Mouse (Mus musculus): Measurements from ENCODE around the gene Tcf7l1. TPM values are rescaled to one million over a fixed set of nuclear protein-coding genes. Genes with fewer than 3 reads are reported as not detected.
A peak's percentile ranks its signal among the peaks of the same experiment; 100 is the strongest.

Tcf7l1 gene
- total and polyA plus RNA-seq, 2 experiments from 2014 or later = 4.0 to 9.1 TPM

DNA sequence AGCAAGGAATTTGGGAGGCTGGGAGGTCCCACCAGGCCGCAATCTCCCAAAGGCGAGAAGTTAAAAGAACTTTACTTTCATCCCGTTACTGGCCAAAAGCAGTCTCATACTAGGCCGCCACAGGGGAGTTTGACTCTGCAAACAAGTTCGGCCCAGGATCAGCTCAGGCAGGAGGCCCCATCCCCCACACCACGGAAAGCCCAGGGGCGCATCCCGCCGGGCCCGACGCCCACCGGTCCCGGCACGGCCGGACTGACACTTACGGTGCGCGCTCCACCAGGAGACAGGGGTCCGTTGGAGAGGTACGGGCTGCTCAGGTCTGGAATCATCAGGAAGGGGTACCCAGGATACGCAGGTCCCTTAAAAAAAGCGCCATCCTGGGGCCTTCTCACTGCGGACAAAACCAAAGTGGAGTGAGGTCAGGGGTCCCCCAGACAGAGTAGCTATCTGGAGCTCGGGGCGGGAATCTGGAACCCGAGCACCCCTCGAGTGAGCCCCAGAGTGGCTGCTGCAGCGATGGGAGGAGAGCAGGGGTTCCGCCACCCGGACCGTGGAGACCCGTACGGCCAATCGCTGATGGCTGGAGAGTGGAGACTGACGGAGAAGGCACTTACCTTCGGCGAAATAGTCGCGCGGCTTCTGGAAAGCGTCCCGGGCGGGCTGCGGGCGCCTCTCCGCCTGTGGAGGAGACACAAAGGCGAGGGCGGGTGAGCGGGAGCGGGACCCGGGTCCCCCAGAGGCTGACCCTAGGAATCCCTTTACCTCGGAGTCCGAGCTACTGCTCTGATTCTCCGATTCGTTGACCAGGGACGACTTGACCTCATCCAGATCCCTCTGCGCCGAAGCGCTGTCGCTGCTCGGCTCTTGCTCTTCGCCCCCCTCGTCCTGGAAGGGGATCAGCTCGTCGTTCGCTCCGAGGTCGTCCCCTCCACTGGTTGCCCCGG lies 834 bp downstream of the Tcf7l1 start:
- DNase-seq (ENCODE audit: low spot score) = peak; percentile 51
- no peak for TF ChIP-seq CTCF (IDR thresholded peaks at IDR 0.05; ENCODE audit: low read depth)
- Histone ChIP-seq H3K9ac (replicated peaks; ENCODE audit: low read length) (peak overlapping the region; percentile 60), H3K36me3 (ENCODE audit: insufficient read depth, low read length) (no peaks in the 10 kb centered on the region), H3K27me3 (ENCODE audit: insufficient read depth, low read length) (no peaks in the 10 kb centered on the region), H3K4me3 (ENCODE audit: low read length) (peak overlapping the region; percentile 64), H3K27ac (peak overlapping the region; percentile 76), H3K4me2 (ENCODE audit: low read depth, low read length) (peak overlapping the region; percentile 96), H3K9me3 (ENCODE audit: low read length) (no peaks in the 10 kb centered on the region), H3K4me1 (ENCODE audit: insufficient read depth, low read length) (no peaks in the 10 kb centered on the region)
- under 1% methylated on average over 67 of the region's 69 CpGs for WGBS
- ATAC-seq = peak; percentile 13

DNA sequence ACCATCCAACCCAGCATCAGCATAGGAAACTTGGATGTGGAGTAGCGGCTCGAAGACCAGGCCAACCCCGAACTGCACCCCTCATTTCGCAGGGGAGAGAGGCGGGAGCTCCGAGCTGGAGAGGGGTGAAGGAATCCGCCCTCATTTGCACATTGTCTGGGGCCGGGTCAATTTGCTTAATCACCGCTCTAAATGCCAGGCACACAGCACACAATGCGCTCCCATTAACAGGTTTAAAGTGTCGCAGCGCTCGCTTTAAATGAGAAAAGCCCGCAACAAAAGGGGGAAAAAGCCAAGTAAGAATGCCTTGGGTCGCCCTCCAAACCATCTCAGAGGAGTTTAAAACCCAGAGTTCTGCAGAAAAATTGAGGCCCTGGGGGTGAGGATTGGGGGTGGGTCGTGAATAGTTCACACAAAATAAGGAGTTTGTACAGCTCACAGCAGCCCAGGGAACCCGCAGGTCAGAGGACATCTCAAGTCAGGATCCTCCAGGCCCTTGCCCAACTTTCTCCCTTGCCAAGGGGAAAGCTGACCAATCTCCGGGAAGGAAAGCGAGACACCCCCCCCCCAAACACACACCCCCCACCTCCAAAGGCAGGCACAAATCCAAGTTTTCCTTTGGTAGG lies 1.6 kb downstream of the Tcf7l1 start:
- DNase-seq (ENCODE audit: low spot score) (peak; percentile 27), ATAC-seq (no peak)
- TF ChIP-seq CTCF (IDR thresholded peaks at IDR 0.05; ENCODE audit: low read depth) = no peak
- no peaks in the 10 kb centered on the region for H3K27me3 ChIP-seq (ENCODE audit: insufficient read depth, low read length)
- H3K4me1 ChIP-seq (ENCODE audit: insufficient read depth, low read length) = no peaks in the 10 kb centered on the region
- H3K27ac ChIP-seq = peak overlapping the region; percentile 76
- no peaks in the 10 kb centered on the region for H3K9me3 ChIP-seq (ENCODE audit: low read length)
- H3K36me3 ChIP-seq (ENCODE audit: insufficient read depth, low read length) = no peaks in the 10 kb centered on the region
- H3K9ac ChIP-seq (replicated peaks; ENCODE audit: low read length) = peak overlapping the region; percentile 60
- peak overlapping the region; percentile 64 for H3K4me3 ChIP-seq (ENCODE audit: low read length)
- WGBS = 10% methylated on average over 19 of the region's 19 CpGs
- H3K4me2 ChIP-seq (ENCODE audit: low read depth, low read length) = peak overlapping the region; percentile 96

GRCm38 (mm10) chr6:72783780-72784179 lies 5.3 kb downstream of the Tcf7l1 start:
- Histone ChIP-seq H3K36me3 (ENCODE audit: insufficient read depth, low read length) (no peaks in the 10 kb centered on the region), H3K4me1 (ENCODE audit: insufficient read depth, low read length) (no peaks in the 10 kb centered on the region), H3K27me3 (ENCODE audit: insufficient read depth, low read length) (no peaks in the 10 kb centered on the region), H3K9me3 (ENCODE audit: low read length) (no peaks in the 10 kb centered on the region), H3K27ac (no peak overlapping the region), H3K9ac (replicated peaks; ENCODE audit: low read length) (no peak overlapping the region), H3K4me2 (ENCODE audit: low read depth, low read length) (no peak overlapping the region), H3K4me3 (ENCODE audit: low read length) (no peak overlapping the region)
- DNase-seq (ENCODE audit: low spot score) (no peak), ATAC-seq (no peak)
- WGBS = 87% methylated on average over 4 of the region's 4 CpGs
- TF ChIP-seq CTCF (IDR thresholded peaks at IDR 0.05; ENCODE audit: low read depth) = no peak

GRCm38 (mm10) chr6:72778779-72779776 lies 10.0 kb downstream of the Tcf7l1 start:
- H3K4me1 ChIP-seq (ENCODE audit: insufficient read depth, low read length) = no peaks in the 10 kb centered on the region
- no peaks in the 10 kb centered on the region for H3K36me3 ChIP-seq (ENCODE audit: insufficient read depth, low read length)
- no peaks in the 10 kb centered on the region for H3K27me3 ChIP-seq (ENCODE audit: insufficient read depth, low read length)
- no peak overlapping the region for H3K9ac ChIP-seq (replicated peaks; ENCODE audit: low read length)
- no peaks in the 10 kb centered on the region for H3K9me3 ChIP-seq (ENCODE audit: low read length)
- peak; percentile 23 for TF ChIP-seq CTCF (IDR thresholded peaks at IDR 0.05; ENCODE audit: low read depth)
- WGBS = 93% methylated on average over 15 of the region's 15 CpGs
- H3K4me2 ChIP-seq (ENCODE audit: low read depth, low read length) = no peak overlapping the region
- H3K4me3 ChIP-seq (ENCODE audit: low read length) = no peak overlapping the region
- ATAC-seq (no peak), DNase-seq (ENCODE audit: low spot score) (no peak)
- no peak overlapping the region for H3K27ac ChIP-seq

GRCm38 (mm10) chr6:72777212-72777611 lies 11.8 kb downstream of the Tcf7l1 start:
- H3K4me3 ChIP-seq (ENCODE audit: low read length) = no peak overlapping the region
- H3K9ac ChIP-seq (replicated peaks; ENCODE audit: low read length) = no peak overlapping the region
- H3K4me1 ChIP-seq (ENCODE audit: insufficient read depth, low read length) = no peaks in the 10 kb centered on the region
- H3K4me2 ChIP-seq (ENCODE audit: low read depth, low read length) = no peak overlapping the region
- WGBS = 97% methylated on average over 4 of the region's 4 CpGs
- H3K27ac ChIP-seq = no peak overlapping the region
- no peaks in the 10 kb centered on the region for H3K36me3 ChIP-seq (ENCODE audit: insufficient read depth, low read length)
- no peak for TF ChIP-seq CTCF (IDR thresholded peaks at IDR 0.05; ENCODE audit: low read depth)
- no peaks in the 10 kb centered on the region for H3K9me3 ChIP-seq (ENCODE audit: low read length)
- no peak for ATAC-seq
- no peak for DNase-seq (ENCODE audit: low spot score)
- no peaks in the 10 kb centered on the region for H3K27me3 ChIP-seq (ENCODE audit: insufficient read depth, low read length)

DNA sequence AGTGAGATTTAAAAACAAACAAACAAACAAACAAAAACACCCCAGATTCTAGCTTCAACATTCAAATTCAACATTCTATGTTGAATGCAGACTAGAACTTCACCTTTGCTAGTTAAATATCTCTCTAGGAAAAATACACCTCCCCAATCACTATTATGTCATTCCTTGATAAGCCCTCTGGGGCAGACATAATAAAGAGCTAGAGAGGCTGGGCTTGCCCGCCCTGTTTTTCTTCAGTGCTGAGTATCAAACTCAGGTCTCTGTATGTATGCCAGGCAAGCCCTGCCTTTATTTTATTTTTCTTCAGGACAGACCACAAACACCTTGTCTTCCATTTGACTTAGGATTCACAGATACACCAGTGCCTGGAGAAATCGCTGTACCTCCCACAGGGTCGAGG lies 14.8 kb downstream of the Tcf7l1 start:
- TF ChIP-seq CTCF (IDR thresholded peaks at IDR 0.05; ENCODE audit: low read depth) = no peak
- 49% methylated on average over 3 of the region's 3 CpGs for WGBS

More for the DNA sequence above, 14.8 kb downstream of the Tcf7l1 start:
- Histone ChIP-seq H3K27me3 (ENCODE audit: insufficient read depth, low read length) (no peaks in the 10 kb centered on the region), H3K9me3 (ENCODE audit: low read length) (no peaks in the 10 kb centered on the region), H3K9ac (replicated peaks; ENCODE audit: low read length) (no peak overlapping the region), H3K4me2 (ENCODE audit: low read depth, low read length) (no peak overlapping the region), H3K4me3 (ENCODE audit: low read length) (no peak overlapping the region), H3K36me3 (ENCODE audit: insufficient read depth, low read length) (no peaks in the 10 kb centered on the region), H3K4me1 (ENCODE audit: insufficient read depth, low read length) (no peaks in the 10 kb centered on the region), H3K27ac (no peak overlapping the region)
- no peak for ATAC-seq
- DNase-seq (ENCODE audit: low spot score) = no peak
